Mouse (Mus musculus) ES-E14 (cell line): ENCODE measurements around the gene Tmem150b.

ENCODE experiments used
- CHD2 ChIP-seq: IDR thresholded peaks from 2 replicates; pipeline ENCODE4 v1.6.1; 2014; ENCODE audit warnings: mild to moderate bottlenecking, low read depth, low read length, inconsistent platforms
- MAFK ChIP-seq: IDR thresholded peaks from 2 replicates; pipeline ENCODE4 v1.6.1; 2014; ENCODE audit warnings: mild to moderate bottlenecking, low read depth, low read length, inconsistent platforms; ENCODE audit not compliant: insufficient read depth
- ZNF384 ChIP-seq: IDR thresholded peaks from 2 replicates; pipeline ENCODE4 v1.6.1; 2012; ENCODE audit warnings: low read depth, low read length, inconsistent platforms

- TF ChIP-seq CHD2 (no peak), ZNF384 (no peak), MAFK (no peak)
These were observed 40.8 kb downstream of the Tmem150b start for GRCm38 (mm10) chr7:4684203-4684602.
